Mouse (Mus musculus): ENCODE measurements around the gene Tnfrsf9.
"Not testable (repeated sequence)": the region's sequence is repeated elsewhere in the genome, so short reads cannot be mapped to it uniquely, and the experiment has no call there.

Tnfrsf9 gene

DNA sequence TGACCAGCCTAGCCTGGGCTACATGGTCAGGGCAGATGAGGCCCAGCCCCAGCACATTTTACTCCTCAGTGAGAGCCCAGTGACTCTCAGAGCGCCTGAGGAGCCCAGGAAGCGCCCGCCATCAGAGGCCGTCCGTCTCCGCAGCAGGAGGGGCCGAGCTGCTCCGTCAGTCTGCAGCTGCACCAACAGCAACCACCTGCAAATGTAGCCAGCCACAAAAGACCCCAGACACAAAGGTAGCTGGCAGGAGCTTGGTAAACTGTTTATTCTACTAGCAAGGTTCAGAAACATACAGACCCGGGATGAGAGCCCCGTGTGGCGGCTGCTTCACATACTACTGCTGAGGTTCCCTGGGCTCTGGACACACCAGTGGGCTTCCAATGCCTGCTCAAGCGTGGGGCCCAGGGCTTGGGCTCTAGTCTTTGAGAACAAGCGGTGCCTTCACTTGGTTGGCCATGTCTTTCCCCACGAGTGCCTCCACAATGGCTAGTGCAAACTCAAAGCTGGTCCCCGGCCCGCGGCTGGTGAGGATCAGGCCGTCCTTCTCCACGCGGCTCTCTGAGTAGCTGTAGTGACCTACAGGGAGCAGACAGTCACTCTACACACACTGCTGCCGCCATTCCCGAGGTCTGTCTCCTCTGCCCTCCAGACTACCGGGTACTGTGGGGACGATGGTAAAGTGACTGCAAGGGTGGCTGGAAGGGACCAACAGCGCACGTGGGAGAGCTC, 17.3 kb upstream of the Tnfrsf9 start:
- DNase-seq = peak; percentile 90

DNA sequence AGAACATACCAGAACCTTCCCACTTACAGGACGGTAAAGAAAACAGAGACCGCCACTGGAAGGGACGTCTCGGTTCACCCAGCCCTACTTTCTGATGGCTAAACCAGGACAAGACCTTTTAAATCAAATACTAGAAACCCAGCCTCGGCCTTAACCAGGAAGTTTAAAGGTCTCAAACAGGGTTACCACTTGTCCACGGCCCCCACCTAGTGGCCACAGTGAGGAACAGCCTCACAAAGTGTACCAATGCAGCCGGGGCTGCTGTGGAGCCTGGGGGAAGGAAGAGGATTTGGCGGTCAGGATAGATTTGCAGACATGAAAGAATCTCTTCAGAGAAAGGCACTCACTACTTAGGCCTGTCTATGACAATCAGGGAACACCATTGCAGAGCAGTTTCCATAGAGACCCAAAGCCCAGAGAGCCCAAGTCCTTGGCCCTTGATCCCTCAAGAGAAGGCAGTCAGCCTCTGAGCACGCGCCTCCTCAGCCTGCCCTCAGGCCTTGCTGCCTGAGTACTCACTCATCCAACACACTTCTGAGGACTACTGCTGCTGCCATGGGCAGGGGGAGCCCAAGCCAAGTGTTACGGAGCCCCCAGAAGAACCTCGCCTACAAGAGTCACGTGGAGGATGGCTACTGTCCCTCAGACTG, 15.5 kb upstream of the Tnfrsf9 start:
- DNase-seq = peak; percentile 96

- DNase-seq = no peak
Observed at GRCm38 (mm10) chr4:150900486-150900885, 13.9 kb upstream of the Tnfrsf9 start.

DNA sequence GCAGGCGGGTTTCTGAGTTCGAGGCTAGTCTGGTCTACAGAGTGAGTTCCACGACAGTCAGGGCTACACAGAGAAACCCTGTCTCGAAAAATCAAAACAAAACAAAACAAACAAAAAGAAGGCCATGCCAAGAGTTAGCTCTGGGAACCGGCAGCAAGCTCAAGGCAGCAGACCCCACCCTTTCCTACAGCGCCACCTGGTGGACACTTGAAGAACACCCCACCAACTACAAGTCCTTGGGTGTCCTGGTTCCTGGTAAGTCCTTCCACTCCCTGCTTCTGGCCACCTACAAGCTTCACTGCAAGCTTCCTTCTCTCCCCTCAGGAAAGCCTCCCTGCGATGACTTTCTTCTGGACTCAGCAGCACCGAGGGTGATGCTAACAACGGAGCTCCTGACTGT, 12.7 kb upstream of the Tnfrsf9 start:
- DNase-seq = peak; percentile 97

- DNase-seq = peak; percentile 97
Observed at GRCm38 (mm10) chr4:150902062-150902461, 12.3 kb upstream of the Tnfrsf9 start.

GRCm38 (mm10) chr4:150903091-150903742, 11.1 kb upstream of the Tnfrsf9 start:
- no peak for DNase-seq

- peak; percentile 91 for DNase-seq
Observed at GRCm38 (mm10) chr4:150907099-150907498, 7.3 kb upstream of the Tnfrsf9 start.

GRCm38 (mm10) chr4:150908512-150908911, 5.8 kb upstream of the Tnfrsf9 start:
- DNase-seq = not testable (repeated sequence)

- DNase-seq = peak; percentile 100
Observed at GRCm38 (mm10) chr4:150909451-150910156, 4.8 kb upstream of the Tnfrsf9 start.

DNA sequence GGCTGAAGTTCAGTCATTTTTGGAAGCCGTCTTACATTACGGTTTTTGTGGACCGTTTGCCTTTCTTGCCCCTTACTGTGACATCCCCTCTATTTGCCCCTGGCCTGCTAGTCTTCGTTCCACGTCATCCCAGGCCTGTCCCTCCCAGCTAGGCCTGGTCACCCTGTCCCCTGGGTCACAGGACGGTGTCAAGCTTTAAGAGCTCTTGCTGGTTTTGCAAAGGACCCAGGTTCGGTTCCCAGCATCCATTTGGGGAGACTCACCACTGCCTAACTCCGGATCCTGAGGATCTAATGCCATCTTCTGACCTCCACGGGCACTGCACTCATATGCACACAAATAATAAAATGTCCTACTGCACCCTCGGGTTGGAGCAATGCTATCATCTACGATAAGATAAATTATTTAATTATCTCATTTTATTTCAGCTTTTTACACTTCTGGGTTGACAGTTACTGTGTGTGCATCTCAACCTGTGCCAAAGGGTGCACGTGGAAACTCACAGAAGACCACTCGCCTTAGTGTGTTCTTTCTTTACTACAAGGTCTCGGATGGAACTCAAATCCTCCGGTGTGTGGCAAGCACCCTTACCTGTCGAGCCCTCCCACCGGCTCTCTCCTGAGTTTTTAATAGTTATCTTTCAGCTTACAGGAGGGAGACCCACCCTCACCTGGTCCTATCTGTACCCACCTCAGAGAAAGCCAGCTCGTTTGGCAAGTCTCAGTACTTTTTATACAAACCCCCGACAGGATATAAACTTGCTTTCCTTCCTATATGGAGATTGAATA, 4.0 kb upstream of the Tnfrsf9 start:
- peak; percentile 93 for DNase-seq

DNA sequence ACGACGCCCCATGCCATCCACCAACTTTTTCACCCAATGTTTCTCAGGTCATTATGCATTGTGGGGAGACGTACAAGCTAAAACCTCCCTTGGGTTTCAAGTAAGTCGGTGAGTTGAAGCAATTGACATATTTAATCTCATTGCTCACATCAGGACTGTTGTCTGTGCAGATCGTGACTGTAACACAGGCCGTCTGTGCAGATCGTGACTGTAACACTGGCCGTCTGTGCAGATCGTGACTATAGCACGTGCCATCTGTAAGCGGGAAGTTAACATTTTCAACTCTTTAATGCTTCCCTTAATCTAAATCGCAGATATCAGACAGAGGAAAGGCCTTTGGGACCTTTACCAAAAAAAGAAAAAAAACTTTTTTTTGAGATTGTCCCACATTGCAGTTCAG, 619 bp upstream of the Tnfrsf9 start:
- DNase-seq = no peak

- peak; percentile 89 for DNase-seq
Observed at GRCm38 (mm10) chr4:150915181-150915906, 982 bp downstream of the Tnfrsf9 start.

DNA sequence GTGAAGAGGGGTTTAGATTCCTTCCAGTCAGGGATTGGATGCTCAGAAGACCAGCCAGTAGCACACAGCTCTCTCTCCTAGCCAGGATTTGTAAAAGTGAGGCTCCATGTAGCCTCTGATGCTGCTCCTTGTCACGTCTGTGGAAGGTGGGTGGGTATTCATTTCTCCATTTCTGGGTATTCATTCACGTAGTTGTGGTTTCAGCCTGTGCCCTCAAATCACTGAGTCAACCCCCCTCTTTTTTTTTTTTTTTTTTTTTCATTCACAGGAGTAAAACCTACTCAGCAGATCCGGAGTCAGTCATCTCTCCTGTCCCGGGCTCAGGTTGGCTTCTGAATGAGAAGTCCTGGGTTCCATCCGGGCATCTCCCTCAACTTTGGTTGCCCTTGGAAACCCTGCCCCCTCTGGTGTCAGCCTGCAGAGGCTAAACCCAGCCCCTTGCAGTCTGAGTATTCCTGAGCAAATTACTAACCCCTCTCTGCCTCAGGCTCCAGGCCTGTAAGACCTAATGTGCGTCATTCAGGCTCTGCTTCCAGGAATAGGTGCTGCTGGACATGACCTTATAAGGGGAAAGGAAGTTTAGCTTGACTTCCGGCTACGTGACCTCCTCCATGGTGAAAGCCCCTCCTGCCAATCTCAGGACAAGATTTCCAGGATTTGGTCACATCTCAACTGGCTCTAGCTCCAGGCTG, 3.1 kb downstream of the Tnfrsf9 start:
- DNase-seq = no peak

DNA sequence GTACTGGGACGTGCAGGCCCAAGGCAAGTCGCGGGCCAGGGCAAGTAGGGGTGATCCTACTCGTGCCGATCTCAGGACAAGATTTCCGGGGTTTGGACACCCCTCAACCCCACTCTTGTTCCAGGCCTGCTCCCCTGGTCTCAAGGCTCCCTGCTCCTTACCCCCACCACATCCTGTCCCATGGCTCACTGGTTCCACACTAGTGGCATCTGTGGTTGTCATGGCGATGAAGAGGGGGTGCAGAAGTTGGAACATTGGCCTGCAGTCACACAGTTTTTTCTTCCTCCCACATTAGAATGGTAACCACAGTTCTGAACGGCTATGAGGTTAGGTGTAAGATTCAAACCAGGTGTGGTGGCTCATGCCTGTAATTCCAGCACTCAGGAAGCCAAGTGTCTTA, 6.8 kb downstream of the Tnfrsf9 start:
- no peak for DNase-seq

DNA sequence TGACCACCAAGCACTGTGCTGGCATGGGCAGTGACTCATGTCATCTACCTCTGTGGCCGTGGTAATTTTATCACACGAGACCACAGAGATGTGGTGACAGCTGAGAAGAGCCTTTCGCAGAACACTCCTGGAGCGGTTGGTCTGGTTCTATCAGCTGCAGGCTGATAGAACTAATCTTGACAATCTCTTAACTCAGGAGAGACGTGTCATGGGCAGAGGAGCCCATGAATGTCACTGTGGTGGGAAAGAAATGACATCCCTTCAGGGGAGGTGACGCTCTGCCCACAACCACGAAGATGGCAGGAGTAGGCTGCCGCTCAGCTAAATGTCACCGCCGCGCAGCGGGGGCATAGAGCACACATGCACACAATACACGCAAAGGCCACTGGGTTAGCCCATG, 9.9 kb downstream of the Tnfrsf9 start:
- DNase-seq = no peak

- DNase-seq = no peak
Observed at GRCm38 (mm10) chr4:150924936-150925335, 10.6 kb downstream of the Tnfrsf9 start.

GRCm38 (mm10) chr4:150925923-150926322, 11.6 kb downstream of the Tnfrsf9 start:
- DNase-seq = no peak

DNA sequence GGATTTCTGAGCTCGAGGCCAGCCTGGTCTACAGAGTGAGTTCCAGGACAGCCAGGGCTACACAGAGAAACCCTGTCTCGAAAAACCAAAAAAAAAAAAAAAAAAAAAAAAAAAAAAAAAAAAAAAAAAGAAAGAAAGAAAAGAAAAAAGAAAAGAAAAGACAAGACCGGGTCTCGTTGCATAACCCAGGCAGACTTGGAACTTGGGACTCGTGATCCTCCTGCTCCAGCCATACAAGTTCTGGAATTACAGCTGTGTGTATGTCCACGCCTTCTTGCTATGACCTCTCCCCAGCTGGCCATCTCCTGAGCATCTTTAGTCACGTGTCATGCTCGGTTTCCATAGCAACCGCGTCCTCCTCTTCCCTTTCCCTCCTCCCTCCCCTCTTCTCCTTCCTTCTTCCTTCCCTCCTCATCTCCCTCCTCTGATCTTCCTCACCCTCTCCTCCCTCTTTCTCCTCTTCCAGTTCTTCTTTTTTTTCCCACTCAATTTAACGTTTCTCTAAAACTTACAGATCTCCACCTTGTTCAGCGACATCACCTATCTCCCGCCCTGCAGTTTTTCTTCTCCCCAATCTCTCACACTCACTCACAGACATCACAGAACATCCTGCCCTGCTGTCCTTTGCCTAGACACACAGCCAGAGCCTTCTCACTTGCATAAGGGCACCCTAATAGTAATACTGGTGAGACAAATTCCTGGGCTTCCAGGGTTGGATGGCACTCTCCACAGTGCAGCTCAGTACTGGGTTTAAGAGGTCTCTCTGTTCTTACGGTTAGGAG, 12.8 kb downstream of the Tnfrsf9 start:
- DNase-seq = no peak

GRCm38 (mm10) chr4:150927789-150928188, 13.4 kb downstream of the Tnfrsf9 start:
- no peak for DNase-seq

DNA sequence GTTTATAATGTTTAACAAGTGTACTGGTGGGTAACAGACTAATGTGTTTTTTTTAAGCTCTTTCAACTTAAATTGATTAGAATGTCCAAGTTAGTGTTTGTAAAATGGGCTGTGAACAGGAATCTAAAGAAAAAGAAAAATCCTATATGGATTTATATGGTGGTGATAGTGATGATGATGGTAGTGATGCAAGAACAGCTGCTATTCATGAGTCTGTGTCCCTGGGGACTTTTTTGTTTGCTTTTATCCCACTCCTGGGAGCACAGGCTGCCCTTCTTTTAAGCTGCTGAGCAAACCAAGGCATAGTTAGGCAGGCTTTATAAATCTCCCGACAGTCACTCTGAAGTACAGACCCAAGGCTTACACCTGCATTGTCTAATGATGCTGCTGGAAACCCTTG, 19.1 kb downstream of the Tnfrsf9 start:
- no peak for DNase-seq
